Mouse (Mus musculus) thymus, adult 2 months (tissue): Measurements from ENCODE around the gene Eif6.

Experiments
- CTCF ChIP-seq: fragments of 200-500 bp; IDR thresholded peaks from 2 replicates; pipeline ENCODE4 v1.5.1; 2012; ENCODE audit warnings: mild to moderate bottlenecking, control low read depth, low read length, moderate library complexity, borderline replicate concordance; ENCODE audit not compliant: control insufficient read depth, poor library complexity, insufficient read depth; ENCODE audit errors: extremely low read depth
- POLR2A ChIP-seq: fragments of 200-500 bp; IDR thresholded peaks from 2 replicates; pipeline ENCODE4 v1.6.1; 2012; ENCODE audit warnings: mild to moderate bottlenecking, low read length, control low read depth, moderate library complexity; ENCODE audit not compliant: control insufficient read depth, poor library complexity, insufficient read depth; ENCODE audit errors: extremely low read depth

DNA sequence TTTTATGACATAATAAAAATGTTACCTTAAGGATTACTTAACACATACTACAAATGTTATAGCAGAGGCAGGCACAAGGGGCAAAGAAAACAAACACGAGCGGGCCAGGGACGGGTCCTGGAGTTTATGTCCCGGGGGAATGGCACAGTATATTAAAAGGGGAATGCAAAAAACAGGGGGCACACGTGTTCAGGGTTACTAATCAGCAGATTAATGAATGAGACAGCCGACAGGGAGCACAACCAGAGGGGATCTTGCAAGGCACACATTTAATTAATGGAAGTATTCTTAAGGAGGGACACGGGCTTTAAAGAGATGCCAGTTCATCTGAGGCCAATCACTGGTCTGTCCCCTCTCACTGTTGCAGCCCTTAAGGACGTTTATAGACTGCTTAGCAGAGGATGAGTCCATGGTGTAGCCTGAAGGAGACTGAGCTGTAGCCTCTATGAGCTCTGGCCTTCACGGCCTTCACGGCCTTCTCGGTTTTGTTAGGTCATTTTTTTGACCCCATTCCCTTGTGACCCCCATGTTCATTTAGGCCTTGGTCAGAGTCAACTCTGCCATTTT lies 36.7 kb upstream of the Eif6 start:
- TF ChIP-seq CTCF = no peak
- TF ChIP-seq POLR2A = no peak
